Mouse (Mus musculus): ENCODE measurements around the gene Nr0b2. TPM values are rescaled to one million over a fixed set of nuclear protein-coding genes. Genes with fewer than 3 reads are reported as not detected.
"Not testable (repeated sequence)": the region's sequence is repeated elsewhere in the genome, so short reads cannot be mapped to it uniquely, and the experiment has no call there.

The Nr0b2 gene
- polyA plus RNA-seq (2014; fragmentation: Nextera tagmentation; extraction: Ambion mirVana), result 3.2 and 5.4 TPM in 2 replicates

DNA sequence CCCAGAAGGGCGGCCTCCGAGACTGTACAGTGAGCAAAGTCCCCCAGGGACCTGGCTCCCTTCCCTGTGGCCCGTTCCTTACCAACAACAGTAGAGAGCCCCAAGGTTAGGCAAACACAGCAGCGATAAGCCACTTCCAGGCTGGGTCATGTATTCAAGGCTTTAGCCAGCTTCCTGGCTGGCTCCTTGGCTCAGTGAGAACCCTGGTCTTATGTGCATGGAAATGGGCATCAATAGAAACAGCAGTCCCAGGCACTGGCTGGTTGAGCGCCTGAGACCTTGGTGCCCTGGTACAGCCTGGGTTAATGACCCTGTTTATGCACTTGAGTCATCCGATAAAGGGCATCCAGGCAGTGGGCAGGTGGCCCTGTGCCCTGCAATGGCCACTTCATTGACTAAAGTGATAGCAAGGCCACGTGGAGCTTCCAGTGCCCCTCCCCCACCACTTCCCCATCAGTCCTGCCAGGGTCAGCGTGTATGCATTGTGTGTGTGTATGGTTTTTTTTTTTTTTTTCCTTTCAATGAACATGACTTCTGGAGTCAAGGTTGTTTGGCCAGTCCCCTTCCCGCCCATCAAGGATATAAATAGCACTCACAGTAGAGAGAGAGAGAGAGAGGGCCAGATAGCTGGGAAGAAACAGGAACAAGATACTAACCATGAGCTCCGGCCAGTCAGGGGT is at the start of gene Nr0b2:
Gene Nr0b2, plus strand, starts transcription at position 609 of the 680 bp plus-strand sequence.
- WGBS, result 53% methylated on average over 10 of the region's 10 CpGs
- H3K4me1 ChIP-seq (replicated peaks; ENCODE audit: control insufficient read depth, insufficient read depth, low read length), result no peaks in the 10 kb centered on the region
- ATAC-seq (replicated peaks; ENCODE audit: low FRiP score, low TSS enrichment, low read depth) (no peak; the same call in 1 of the 2 replicates), DNase-seq (ENCODE audit: low spot score) (no peak)
- no peaks in the 10 kb centered on the region for H3K27me3 ChIP-seq (replicated peaks; ENCODE audit: control insufficient read depth, insufficient read depth, low read length)
- peak within 1 kb of the TSS; percentile 1; the same call in 1 of the 2 replicates for H3K4me2 ChIP-seq (ENCODE audit: low read length)
- H3K9me3 ChIP-seq (ENCODE audit: control insufficient read depth, low read length), result no peaks in the 10 kb centered on the region
- no peak within 1 kb of the TSS for H3K4me3 ChIP-seq (ENCODE audit: low read depth, low read length)
- peak within 1 kb of the TSS; percentile 22; the same call in 1 of the 2 replicates for H3K27ac ChIP-seq (ENCODE audit: low read depth)
- H3K36me3 ChIP-seq (ENCODE audit: control insufficient read depth, insufficient read depth, low read length), result no peaks in the 10 kb centered on the region
- no peak within 1 kb of the TSS for H3K9ac ChIP-seq (ENCODE audit: low read length)

DNA sequence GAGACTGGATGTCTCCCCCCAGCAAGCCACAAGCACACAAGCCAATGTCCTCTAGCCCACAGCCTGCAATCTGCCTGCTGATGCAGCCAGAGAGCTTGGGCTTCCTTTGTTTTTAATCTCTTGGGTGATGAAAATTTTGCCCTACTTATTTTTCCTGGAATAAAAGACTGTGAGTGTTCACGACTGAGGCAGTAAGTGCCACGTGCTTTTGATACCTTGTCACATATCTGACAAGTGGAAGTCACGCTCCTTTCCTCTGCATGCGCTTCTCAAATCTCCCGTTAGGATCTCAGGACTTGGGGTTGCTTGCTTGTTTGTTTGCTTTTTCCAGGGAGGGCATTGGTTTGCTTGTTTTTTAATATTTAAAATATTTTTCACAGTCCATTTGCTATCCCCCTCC is 48.9 kb upstream of the Nr0b2 start:
- WGBS, result 58% methylated on average over 5 of the region's 5 CpGs

GRCm38 (mm10) chr4:133504755-133505485 is 48.3 kb upstream of the Nr0b2 start:
- Histone ChIP-seq H3K27me3 (replicated peaks; ENCODE audit: control insufficient read depth, insufficient read depth, low read length) (peaks cover 31% of the 10 kb centered on the region), H3K4me3 (ENCODE audit: low read depth, low read length) (no peak overlapping the region), H3K9ac (ENCODE audit: low read length) (no peak overlapping the region), H3K4me1 (replicated peaks; ENCODE audit: control insufficient read depth, insufficient read depth, low read length) (no peaks in the 10 kb centered on the region), H3K4me2 (ENCODE audit: low read length) (no peak overlapping the region), H3K9me3 (ENCODE audit: control insufficient read depth, low read length) (no peaks in the 10 kb centered on the region), H3K27ac (ENCODE audit: low read depth) (no peak overlapping the region), H3K36me3 (ENCODE audit: control insufficient read depth, insufficient read depth, low read length) (no peaks in the 10 kb centered on the region)
- WGBS, result 61% methylated on average over 9 of the region's 9 CpGs
- ATAC-seq (replicated peaks; ENCODE audit: low FRiP score, low TSS enrichment, low read depth), result no peak
- DNase-seq (ENCODE audit: low spot score), result no peak

More for the DNA sequence above, 48.9 kb upstream of the Nr0b2 start:
- no peak for DNase-seq (ENCODE audit: low spot score)
- no peaks in the 10 kb centered on the region for H3K36me3 ChIP-seq (ENCODE audit: control insufficient read depth, insufficient read depth, low read length)
- H3K4me3 ChIP-seq (ENCODE audit: low read depth, low read length), result no peak overlapping the region
- H3K27ac ChIP-seq (ENCODE audit: low read depth), result no peak overlapping the region
- H3K9ac ChIP-seq (ENCODE audit: low read length), result no peak overlapping the region
- H3K4me1 ChIP-seq (replicated peaks; ENCODE audit: control insufficient read depth, insufficient read depth, low read length), result no peaks in the 10 kb centered on the region
- no peak for ATAC-seq (replicated peaks; ENCODE audit: low FRiP score, low TSS enrichment, low read depth)
- H3K9me3 ChIP-seq (ENCODE audit: control insufficient read depth, low read length), result no peaks in the 10 kb centered on the region
- H3K27me3 ChIP-seq (replicated peaks; ENCODE audit: control insufficient read depth, insufficient read depth, low read length), result peaks cover 37% of the 10 kb centered on the region
- H3K4me2 ChIP-seq (ENCODE audit: low read length), result no peak overlapping the region

DNA sequence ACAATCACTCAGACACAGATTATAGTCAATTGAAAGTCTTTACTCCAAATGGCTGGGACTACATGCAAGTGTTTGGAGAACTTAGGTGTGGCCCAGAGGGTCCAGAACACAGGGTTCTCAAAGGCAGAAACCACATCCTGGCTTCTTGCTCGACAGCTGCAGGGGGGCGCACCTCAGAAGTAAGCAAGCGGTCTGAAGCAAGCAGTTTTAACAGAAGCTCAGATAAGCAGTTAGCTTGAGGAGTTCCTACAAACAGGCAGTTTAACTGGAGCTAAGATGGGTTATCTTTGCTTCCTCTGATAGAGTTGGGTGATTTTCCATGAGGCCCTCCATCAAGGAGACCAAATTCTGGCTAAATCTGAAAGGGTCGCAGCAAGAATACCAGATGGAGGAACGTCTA is 46.6 kb upstream of the Nr0b2 start:
- no peak overlapping the region for H3K9ac ChIP-seq (ENCODE audit: low read length)

DNA sequence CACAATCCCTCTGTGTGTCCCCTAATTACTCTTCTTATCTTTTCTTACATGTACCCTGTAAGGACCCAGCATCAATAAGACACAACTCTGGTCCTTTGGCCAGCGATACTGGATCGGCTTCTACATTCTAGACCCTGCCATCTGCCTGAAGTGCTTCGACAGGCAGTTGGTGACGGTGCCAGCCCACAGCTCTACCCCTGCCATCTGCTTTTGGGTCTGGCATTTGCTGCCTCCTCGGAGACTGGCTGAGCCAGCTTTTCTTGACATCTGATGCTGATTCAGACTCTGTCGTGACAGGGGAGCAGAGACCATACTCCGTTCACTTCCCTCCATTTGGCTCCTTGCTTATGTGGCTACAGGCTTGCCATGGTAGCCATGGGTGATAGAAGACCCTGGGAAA is 44.2 kb upstream of the Nr0b2 start:
- Histone ChIP-seq H3K4me1 (replicated peaks; ENCODE audit: control insufficient read depth, insufficient read depth, low read length) (no peaks in the 10 kb centered on the region), H3K27me3 (replicated peaks; ENCODE audit: control insufficient read depth, insufficient read depth, low read length) (peaks cover 4% of the 10 kb centered on the region; the same call in 1 of the 2 replicates), H3K36me3 (ENCODE audit: control insufficient read depth, insufficient read depth, low read length) (no peaks in the 10 kb centered on the region), H3K9me3 (ENCODE audit: control insufficient read depth, low read length) (no peaks in the 10 kb centered on the region), H3K4me3 (ENCODE audit: low read depth, low read length) (no peak overlapping the region), H3K9ac (ENCODE audit: low read length) (no peak overlapping the region), H3K27ac (ENCODE audit: low read depth) (no peak overlapping the region), H3K4me2 (ENCODE audit: low read length) (no peak overlapping the region)
- DNase-seq (ENCODE audit: low spot score) (no peak), ATAC-seq (replicated peaks; ENCODE audit: low FRiP score, low TSS enrichment, low read depth) (no peak)
- WGBS, result 87% methylated on average over 7 of the region's 7 CpGs

More for the DNA sequence above, 46.6 kb upstream of the Nr0b2 start:
- Histone ChIP-seq H3K4me1 (replicated peaks; ENCODE audit: control insufficient read depth, insufficient read depth, low read length) (no peaks in the 10 kb centered on the region), H3K9me3 (ENCODE audit: control insufficient read depth, low read length) (no peaks in the 10 kb centered on the region), H3K4me3 (ENCODE audit: low read depth, low read length) (no peak overlapping the region), H3K36me3 (ENCODE audit: control insufficient read depth, insufficient read depth, low read length) (no peaks in the 10 kb centered on the region), H3K27ac (ENCODE audit: low read depth) (no peak overlapping the region), H3K4me2 (ENCODE audit: low read length) (no peak overlapping the region), H3K27me3 (replicated peaks; ENCODE audit: control insufficient read depth, insufficient read depth, low read length) (peaks cover 15% of the 10 kb centered on the region)
- 70% methylated on average over 5 of the region's 5 CpGs for WGBS
- ATAC-seq (replicated peaks; ENCODE audit: low FRiP score, low TSS enrichment, low read depth), result no peak
- no peak for DNase-seq (ENCODE audit: low spot score)

GRCm38 (mm10) chr4:133511050-133511449 is 42.1 kb upstream of the Nr0b2 start:
- 71% methylated on average over 5 of the region's 5 CpGs for WGBS
- Histone ChIP-seq H3K4me2 (ENCODE audit: low read length) (no peak overlapping the region), H3K27me3 (replicated peaks; ENCODE audit: control insufficient read depth, insufficient read depth, low read length) (no peaks in the 10 kb centered on the region), H3K4me1 (replicated peaks; ENCODE audit: control insufficient read depth, insufficient read depth, low read length) (no peaks in the 10 kb centered on the region), H3K4me3 (ENCODE audit: low read depth, low read length) (no peak overlapping the region), H3K27ac (ENCODE audit: low read depth) (no peak overlapping the region), H3K9me3 (ENCODE audit: control insufficient read depth, low read length) (no peaks in the 10 kb centered on the region), H3K9ac (ENCODE audit: low read length) (no peak overlapping the region), H3K36me3 (ENCODE audit: control insufficient read depth, insufficient read depth, low read length) (no peaks in the 10 kb centered on the region)
- ATAC-seq (replicated peaks; ENCODE audit: low FRiP score, low TSS enrichment, low read depth), result no peak
- DNase-seq (ENCODE audit: low spot score), result no peak

DNA sequence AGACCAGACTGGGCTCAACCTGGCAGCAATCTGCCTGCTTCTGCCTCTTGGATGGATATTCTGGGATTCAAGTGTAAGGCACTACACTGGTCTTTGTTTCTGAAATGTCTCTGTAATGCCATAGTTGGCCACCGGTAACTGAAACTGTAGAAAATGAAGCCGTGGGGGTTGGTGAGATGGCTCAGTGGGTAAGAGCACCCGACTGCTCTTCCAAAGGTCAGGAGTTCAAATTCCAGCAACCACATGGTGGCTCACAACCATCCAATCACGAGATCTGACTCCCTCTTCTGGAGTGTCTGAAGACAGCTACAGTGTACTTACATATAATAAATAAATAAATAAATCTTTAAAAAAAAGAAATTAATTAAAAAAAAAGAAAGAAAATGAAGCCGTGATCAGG is 40.7 kb upstream of the Nr0b2 start:
- ATAC-seq (replicated peaks; ENCODE audit: low FRiP score, low TSS enrichment, low read depth); H3K9ac ChIP-seq (ENCODE audit: low read length); H3K27ac ChIP-seq (ENCODE audit: low read depth); H3K4me1 ChIP-seq (replicated peaks; ENCODE audit: control insufficient read depth, insufficient read depth, low read length); H3K9me3 ChIP-seq (ENCODE audit: control insufficient read depth, low read length); H3K27me3 ChIP-seq (replicated peaks; ENCODE audit: control insufficient read depth, insufficient read depth, low read length); DNase-seq (ENCODE audit: low spot score); H3K36me3 ChIP-seq (ENCODE audit: control insufficient read depth, insufficient read depth, low read length); H3K4me3 ChIP-seq (ENCODE audit: low read depth, low read length); H3K4me2 ChIP-seq (ENCODE audit: low read length): not testable (repeated sequence)
- 52% methylated on average over 4 of the region's 5 CpGs for WGBS

DNA sequence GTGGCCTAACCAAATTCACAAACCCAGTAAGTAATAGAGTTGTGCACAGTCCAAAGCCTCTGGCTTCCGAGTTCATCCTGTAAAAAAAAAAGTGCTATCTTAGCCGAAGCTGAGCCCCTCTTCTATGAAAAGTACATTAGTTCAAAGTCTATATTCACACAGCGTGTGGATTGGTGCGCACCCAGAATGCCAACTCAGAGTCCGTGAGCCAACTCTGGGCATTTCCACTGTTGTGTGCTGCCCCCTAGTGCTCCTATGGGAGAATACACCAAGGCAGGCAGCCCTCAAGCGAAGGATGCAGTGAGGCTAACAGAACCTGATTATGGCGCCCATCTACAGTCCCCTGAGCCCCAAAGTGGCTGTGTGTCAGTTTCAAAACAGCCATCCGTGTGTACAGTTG is 40.2 kb upstream of the Nr0b2 start:
- H3K4me1 ChIP-seq (replicated peaks; ENCODE audit: control insufficient read depth, insufficient read depth, low read length), result no peaks in the 10 kb centered on the region
- no peak overlapping the region for H3K27ac ChIP-seq (ENCODE audit: low read depth)
- ATAC-seq (replicated peaks; ENCODE audit: low FRiP score, low TSS enrichment, low read depth) (0 out of 2 replicates have a peak, but pooled peaks have one; percentile 23), DNase-seq (ENCODE audit: low spot score) (peak; percentile 84)
- H3K27me3 ChIP-seq (replicated peaks; ENCODE audit: control insufficient read depth, insufficient read depth, low read length), result peaks cover 4% of the 10 kb centered on the region
- H3K9ac ChIP-seq (ENCODE audit: low read length), result no peak overlapping the region
- no peak overlapping the region for H3K4me2 ChIP-seq (ENCODE audit: low read length)
- H3K9me3 ChIP-seq (ENCODE audit: control insufficient read depth, low read length), result no peaks in the 10 kb centered on the region
- H3K36me3 ChIP-seq (ENCODE audit: control insufficient read depth, insufficient read depth, low read length), result no peaks in the 10 kb centered on the region
- 15% methylated on average over 8 of the region's 8 CpGs for WGBS
- no peak overlapping the region for H3K4me3 ChIP-seq (ENCODE audit: low read depth, low read length)
